Mouse (Mus musculus): ENCODE data around the gene Sec24d.

DNA sequence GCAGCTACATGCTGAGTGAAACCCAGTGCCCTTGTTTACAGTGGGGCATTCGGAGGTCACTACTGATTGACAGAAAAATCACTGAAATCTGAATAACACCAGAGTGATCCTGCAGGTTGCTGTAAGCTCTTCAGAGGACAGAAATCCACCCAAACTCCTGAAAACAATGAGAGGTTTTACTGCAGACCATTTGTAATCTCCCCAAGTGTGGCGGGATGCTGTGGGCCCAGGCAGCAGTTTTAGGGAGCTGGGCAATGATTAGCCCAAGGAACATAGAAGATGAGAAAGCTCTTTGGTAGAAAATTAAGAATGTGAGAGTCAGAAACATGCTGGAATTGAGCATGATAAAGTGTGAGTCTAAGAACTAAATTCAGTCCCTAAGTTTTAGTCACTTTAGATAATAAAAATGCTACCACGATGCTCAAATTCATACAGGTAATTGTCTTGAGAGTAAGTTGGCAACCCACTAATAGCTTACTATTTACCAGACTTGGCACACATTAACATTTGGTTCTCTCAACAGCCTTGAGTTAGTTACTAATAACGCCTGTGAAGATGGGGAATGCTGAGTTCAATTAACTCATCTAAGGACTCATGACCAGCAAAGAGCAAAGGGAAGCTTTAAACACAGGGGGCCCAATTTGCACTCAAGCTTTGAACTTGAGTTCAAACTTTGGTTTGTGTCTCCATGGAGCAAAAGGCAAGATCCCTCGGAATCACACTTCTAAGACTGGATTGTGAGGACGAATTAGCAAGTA lies 144.7 kb downstream of the Sec24d start:
- TF ChIP-seq CTCF (conservative IDR thresholded peaks at IDR 0.05; ENCODE audit: insufficient read depth, insufficient read length, low read depth, low read length): no peak
- TF ChIP-seq POLR2A (IDR thresholded peaks at IDR 0.05; ENCODE audit: low read depth, low read length): no peak

Data from kidney, adult 2 months (tissue).